Mouse (Mus musculus): ENCODE measurements around the gene Sertad2. TPM values are rescaled to one million over a fixed set of nuclear protein-coding genes. Genes with fewer than 3 reads are reported as not detected.

Sertad2 gene
- polyA plus RNA-seq, 1 experiment from 2014 or later, result 23.6 TPM

GRCm38 (mm10) chr11:20647902-20648625 is 105.0 kb downstream of the Sertad2 start:
- Histone ChIP-seq H3K27me3 (ENCODE audit: control insufficient read depth, insufficient read depth, low read length) (no peaks in the 10 kb centered on the region), H3K4me2 (ENCODE audit: low read depth, severe bottlenecking) (no peak overlapping the region), H3K9me3 (ENCODE audit: control insufficient read depth, low read length) (no peaks in the 10 kb centered on the region), H3K9ac (ENCODE audit: low read length) (no peak overlapping the region), H3K4me1 (ENCODE audit: control insufficient read depth, insufficient read depth, low read length) (peaks cover 34% of the 10 kb centered on the region), H3K36me3 (ENCODE audit: control insufficient read depth, insufficient read depth, low read length) (no peaks in the 10 kb centered on the region; the same call in 1 of the 2 replicates), H3K4me3 (ENCODE audit: low read depth, low read length) (no peak overlapping the region), H3K27ac (replicated peaks; ENCODE audit: low read depth, low read length) (no peak overlapping the region; the same call in 1 of the 2 replicates)
- WGBS, result 46% methylated on average over 19 of the region's 19 CpGs
- ATAC-seq (ENCODE audit: insufficient number of reproducible peaks, low FRiP score, low TSS enrichment, low read depth) (no peak), DNase-seq (ENCODE audit: low spot score) (peak; percentile 64)

GRCm38 (mm10) chr11:20649477-20649876 is 106.4 kb downstream of the Sertad2 start:
- DNase-seq (ENCODE audit: low spot score), result no peak
- H3K4me2 ChIP-seq (ENCODE audit: low read depth, severe bottlenecking), result no peak overlapping the region
- ATAC-seq (ENCODE audit: insufficient number of reproducible peaks, low FRiP score, low TSS enrichment, low read depth), result no peak

GRCm38 (mm10) chr11:20650006-20650639 is 107.1 kb downstream of the Sertad2 start:
- ATAC-seq (ENCODE audit: insufficient number of reproducible peaks, low FRiP score, low TSS enrichment, low read depth) (no peak), DNase-seq (ENCODE audit: low spot score) (no peak)

More at GRCm38 (mm10) chr11:20649477-20649876, 106.4 kb downstream of the Sertad2 start:
- H3K27me3 ChIP-seq (ENCODE audit: control insufficient read depth, insufficient read depth, low read length), result no peaks in the 10 kb centered on the region
- H3K9me3 ChIP-seq (ENCODE audit: control insufficient read depth, low read length), result no peaks in the 10 kb centered on the region
- H3K4me1 ChIP-seq (ENCODE audit: control insufficient read depth, insufficient read depth, low read length), result peaks cover 29% of the 10 kb centered on the region
- WGBS, result 71% methylated on average over 5 of the region's 5 CpGs
- no peak overlapping the region for H3K9ac ChIP-seq (ENCODE audit: low read length)
- H3K36me3 ChIP-seq (ENCODE audit: control insufficient read depth, insufficient read depth, low read length), result no peaks in the 10 kb centered on the region; the same call in 1 of the 2 replicates
- no peak overlapping the region for H3K27ac ChIP-seq (replicated peaks; ENCODE audit: low read depth, low read length)
- no peak overlapping the region for H3K4me3 ChIP-seq (ENCODE audit: low read depth, low read length)

GRCm38 (mm10) chr11:20651166-20651565 is 108.1 kb downstream of the Sertad2 start:
- Histone ChIP-seq H3K4me3 (ENCODE audit: low read depth, low read length) (no peak overlapping the region), H3K9me3 (ENCODE audit: control insufficient read depth, low read length) (no peaks in the 10 kb centered on the region), H3K27me3 (ENCODE audit: control insufficient read depth, insufficient read depth, low read length) (no peaks in the 10 kb centered on the region), H3K27ac (replicated peaks; ENCODE audit: low read depth, low read length) (no peak overlapping the region), H3K4me2 (ENCODE audit: low read depth, severe bottlenecking) (no peak overlapping the region), H3K4me1 (ENCODE audit: control insufficient read depth, insufficient read depth, low read length) (peaks cover 36% of the 10 kb centered on the region), H3K9ac (ENCODE audit: low read length) (no peak overlapping the region), H3K36me3 (ENCODE audit: control insufficient read depth, insufficient read depth, low read length) (no peaks in the 10 kb centered on the region; the same call in 1 of the 2 replicates)
- ATAC-seq (ENCODE audit: insufficient number of reproducible peaks, low FRiP score, low TSS enrichment, low read depth) (no peak), DNase-seq (ENCODE audit: low spot score) (no peak)
- WGBS, result 78% methylated on average over 1 of the region's 1 CpGs

More at GRCm38 (mm10) chr11:20650006-20650639, 107.1 kb downstream of the Sertad2 start:
- no peaks in the 10 kb centered on the region for H3K27me3 ChIP-seq (ENCODE audit: control insufficient read depth, insufficient read depth, low read length)
- no peaks in the 10 kb centered on the region; the same call in 1 of the 2 replicates for H3K36me3 ChIP-seq (ENCODE audit: control insufficient read depth, insufficient read depth, low read length)
- H3K4me2 ChIP-seq (ENCODE audit: low read depth, severe bottlenecking), result no peak overlapping the region
- WGBS, result 85% methylated on average over 17 of the region's 17 CpGs
- no peaks in the 10 kb centered on the region for H3K9me3 ChIP-seq (ENCODE audit: control insufficient read depth, low read length)
- H3K4me1 ChIP-seq (ENCODE audit: control insufficient read depth, insufficient read depth, low read length), result peaks cover 29% of the 10 kb centered on the region
- H3K4me3 ChIP-seq (ENCODE audit: low read depth, low read length), result no peak overlapping the region
- no peak overlapping the region for H3K27ac ChIP-seq (replicated peaks; ENCODE audit: low read depth, low read length)
- no peak overlapping the region for H3K9ac ChIP-seq (ENCODE audit: low read length)

- Histone ChIP-seq H3K27ac (replicated peaks; ENCODE audit: low read depth, low read length) (peak overlapping the region; percentile 64), H3K4me2 (ENCODE audit: low read depth, severe bottlenecking) (peak overlapping the region; percentile 24; the same call in 1 of the 2 replicates), H3K9me3 (ENCODE audit: control insufficient read depth, low read length) (no peaks in the 10 kb centered on the region), H3K4me3 (ENCODE audit: low read depth, low read length) (no peak overlapping the region), H3K4me1 (ENCODE audit: control insufficient read depth, insufficient read depth, low read length) (peaks cover 18% of the 10 kb centered on the region), H3K9ac (ENCODE audit: low read length) (peak overlapping the region; percentile 24; the same call in 1 of the 2 replicates), H3K36me3 (ENCODE audit: control insufficient read depth, insufficient read depth, low read length) (no peaks in the 10 kb centered on the region; the same call in 1 of the 2 replicates), H3K27me3 (ENCODE audit: control insufficient read depth, insufficient read depth, low read length) (no peaks in the 10 kb centered on the region)
- DNase-seq (ENCODE audit: low spot score), result peak; percentile 79
- 20% methylated on average over 18 of the region's 18 CpGs for WGBS
- peak; percentile 65 for ATAC-seq (ENCODE audit: insufficient number of reproducible peaks, low FRiP score, low TSS enrichment, low read depth)
Measured at GRCm38 (mm10) chr11:20655795-20656710, 113.0 kb downstream of the Sertad2 start.

- 31% methylated on average over 10 of the region's 10 CpGs for WGBS
- Histone ChIP-seq H3K27me3 (ENCODE audit: control insufficient read depth, insufficient read depth, low read length) (no peaks in the 10 kb centered on the region), H3K4me3 (ENCODE audit: low read depth, low read length) (no peak overlapping the region), H3K9me3 (ENCODE audit: control insufficient read depth, low read length) (no peaks in the 10 kb centered on the region), H3K36me3 (ENCODE audit: control insufficient read depth, insufficient read depth, low read length) (no peaks in the 10 kb centered on the region), H3K27ac (replicated peaks; ENCODE audit: low read depth, low read length) (no peak overlapping the region), H3K4me2 (ENCODE audit: low read depth, severe bottlenecking) (peak overlapping the region; percentile 13; the same call in 1 of the 2 replicates), H3K9ac (ENCODE audit: low read length) (0 out of 2 replicates have a peak overlapping the region, but pooled peaks have one; percentile 9), H3K4me1 (ENCODE audit: control insufficient read depth, insufficient read depth, low read length) (peaks cover 18% of the 10 kb centered on the region)
- DNase-seq (ENCODE audit: low spot score) (peak; percentile 42), ATAC-seq (ENCODE audit: insufficient number of reproducible peaks, low FRiP score, low TSS enrichment, low read depth) (peak; percentile 42; the same call in 1 of the 2 replicates)
Measured at GRCm38 (mm10) chr11:20656711-20657057, 113.6 kb downstream of the Sertad2 start.

DNA sequence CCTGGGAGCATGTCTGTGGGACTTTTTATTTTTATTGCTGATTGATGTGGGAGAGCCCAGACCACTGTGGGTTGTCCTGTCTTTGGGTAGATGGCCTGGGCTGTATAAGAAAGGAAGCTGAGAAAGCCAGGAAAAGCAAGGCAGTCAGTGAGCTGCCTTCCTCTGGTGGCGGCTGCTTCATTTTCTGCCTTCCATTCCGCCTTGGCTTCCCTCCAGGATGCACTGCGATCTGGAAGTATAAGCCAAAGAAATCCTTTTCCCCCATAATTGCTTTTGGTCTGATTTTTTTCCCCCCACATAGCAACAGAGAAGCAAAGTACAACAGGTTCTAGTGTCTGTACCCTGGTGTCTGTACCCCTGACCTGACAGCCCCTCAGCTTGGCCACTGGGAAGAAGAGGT is 116.0 kb downstream of the Sertad2 start:
- Histone ChIP-seq H3K9ac (ENCODE audit: low read length) (no peak overlapping the region), H3K9me3 (ENCODE audit: control insufficient read depth, low read length) (no peaks in the 10 kb centered on the region), H3K36me3 (ENCODE audit: control insufficient read depth, insufficient read depth, low read length) (no peaks in the 10 kb centered on the region), H3K4me3 (ENCODE audit: low read depth, low read length) (no peak overlapping the region), H3K27me3 (ENCODE audit: control insufficient read depth, insufficient read depth, low read length) (no peaks in the 10 kb centered on the region), H3K4me2 (ENCODE audit: low read depth, severe bottlenecking) (no peak overlapping the region), H3K27ac (replicated peaks; ENCODE audit: low read depth, low read length) (no peak overlapping the region), H3K4me1 (ENCODE audit: control insufficient read depth, insufficient read depth, low read length) (peaks cover 18% of the 10 kb centered on the region)
- no peak for DNase-seq (ENCODE audit: low spot score)
- no peak for ATAC-seq (ENCODE audit: insufficient number of reproducible peaks, low FRiP score, low TSS enrichment, low read depth)
- WGBS, result 88% methylated on average over 3 of the region's 3 CpGs

Measured in limb, embryonic 11.5 days (tissue).